18 mouse cellular contexts compared by ENCODE assay signal in the genomic region with DNA sequence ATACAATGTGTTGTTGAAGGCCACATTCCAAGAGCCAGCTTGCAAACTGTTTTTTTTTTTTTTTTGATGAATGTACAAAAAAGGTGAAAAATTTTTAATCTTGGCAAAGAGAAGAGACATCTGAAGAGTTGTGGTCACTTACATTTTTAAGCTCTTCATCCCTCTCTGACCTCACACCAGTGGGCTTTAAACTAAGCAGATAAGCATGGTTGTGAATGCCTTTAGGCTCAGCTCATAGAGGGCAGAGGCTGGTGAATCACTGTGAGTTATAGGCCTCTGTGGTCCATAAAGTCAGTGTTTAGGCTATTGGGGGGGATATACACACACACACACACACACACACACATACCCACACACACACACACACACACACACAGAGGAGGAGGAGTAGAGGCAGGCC.
"Had no signal": no experiment of that assay in that cellular context is flagged by ENCODE, and none has a peak within 500 bp of the region (broad histone marks: within the 10 kb centered on the region; RNA-seq: fewer than 3 reads in every experiment).

No protein-coding gene starts in this region.

- H3K4me1 ChIP-seq: liver, embryonic 13.5 days; megakaryocyte, embryonic 14.5 days; neural tube, embryonic 13.5 days had no signal

- H3K4me2 ChIP-seq: liver, embryonic 13.5 days; midbrain, embryonic 13.5 days; neural tube, embryonic 13.5 days had no signal

- DNase-seq: kidney, postnatal 25 days; layer of hippocampus, adult 9-11 months; liver, embryonic 13.5 days; lung, adult 2 months; lung, postnatal 14 days; retina, postnatal 1 day; right cerebral cortex, postnatal 25 days; thymus, adult 18-20 months; thymus, postnatal 36 days had no signal

- H3K4me3 ChIP-seq: layer of hippocampus, adult 2 months; liver, embryonic 13.5 days; megakaryocyte, embryonic 14.5 days; midbrain, embryonic 10.5 days; midbrain, embryonic 13.5 days; myocyte; neural tube, embryonic 13.5 days had no signal

- H3K9me3 ChIP-seq: liver, embryonic 13.5 days; midbrain, embryonic 10.5 days; midbrain, embryonic 13.5 days; neural tube, embryonic 13.5 days had no signal

- H3K36me3 ChIP-seq: liver, embryonic 13.5 days; midbrain, embryonic 10.5 days; midbrain, embryonic 13.5 days had no signal

- H3K27ac ChIP-seq: kidney, postnatal 0 days; layer of hippocampus, adult 2 months; liver, embryonic 13.5 days; macrophage; midbrain, embryonic 10.5 days; midbrain, embryonic 13.5 days; neural tube, embryonic 13.5 days had no signal

- H3K9ac ChIP-seq: liver, embryonic 13.5 days; midbrain, embryonic 13.5 days; neural tube, embryonic 13.5 days had no signal

- ATAC-seq: midbrain, embryonic 13.5 days; midbrain, embryonic 16.5 days had no signal

- H3K27me3 ChIP-seq: liver, embryonic 13.5 days; megakaryocyte, embryonic 14.5 days; midbrain, embryonic 13.5 days; neural tube, embryonic 13.5 days had no signal
